Mouse (Mus musculus) embryonic facial prominence, embryonic 12.5 days (tissue): ENCODE data around the gene Rab22a. TPM values are rescaled to one million over a fixed set of nuclear protein-coding genes. Genes with fewer than 3 reads are reported as not detected.

Source experiments
- ATAC-seq: fragments of 200-750 bp; cut with Nextera tagmentation; 2 replicates; pipeline ENCODE4 v1.8.0; 2017; ENCODE audit not compliant: insufficient number of reproducible peaks, insufficient read depth, low FRiP score, low TSS enrichment
- H3K27ac ChIP-seq: fragments of 300-500 bp; sonication (generic); 2 replicates; pipeline ENCODE4 v1.5.1; 2016; ENCODE audit warnings: mild to moderate bottlenecking
- H3K27me3 ChIP-seq: fragments of 300-500 bp; sonication (generic); 2 replicates; pipeline ENCODE4 v1.6.1; 2016; ENCODE audit warnings: mild to moderate bottlenecking, moderate library complexity
- H3K36me3 ChIP-seq: fragments of 300-500 bp; sonication (generic); 2 replicates; pipeline ENCODE4 v1.6.1; 2016; ENCODE audit warnings: mild to moderate bottlenecking
- H3K4me1 ChIP-seq: fragments of 300-500 bp; sonication (generic); 2 replicates; pipeline ENCODE4 v1.6.1; 2016
- H3K4me2 ChIP-seq: fragments of 300-500 bp; sonication (generic); replicated peaks from 2 replicates; pipeline ENCODE4 v1.6.1; 2016; ENCODE audit warnings: mild to moderate bottlenecking, moderate library complexity
- H3K4me3 ChIP-seq: fragments of 300-500 bp; sonication (generic); 2 replicates; pipeline ENCODE4 v1.5.1; 2016; ENCODE audit warnings: mild to moderate bottlenecking
- H3K9ac ChIP-seq: fragments of 300-500 bp; sonication (generic); 2 replicates; pipeline ENCODE4 v1.6.1; 2016; ENCODE audit warnings: mild to moderate bottlenecking, moderate library complexity
- H3K9me3 ChIP-seq: fragments of 300-500 bp; sonication (generic); 2 replicates; pipeline ENCODE4 v1.6.1; 2016; ENCODE audit warnings: mild to moderate bottlenecking, moderate library complexity
- WGBS: fragments of 180-500 bp; shearing (Covaris S2); methylation state at CpG from one replicate; pipeline ENCODE4 v1.1.7; 2016; 5-methylcytosine and 5-hydroxymethylcytosine counted together
- polyA plus RNA-seq: library from polyadenylated mRNA; unstranded; fragments of >200 nt; fragmentation: Nextera tagmentation; extraction: Ambion mirVana; gene quantifications from 2 replicates; pipeline ENCODE4 v1.2.1, GENCODE M21; 2016

The Rab22a gene
- polyA plus RNA-seq, 1 experiment from 2014 or later, result 48.7 TPM

DNA sequence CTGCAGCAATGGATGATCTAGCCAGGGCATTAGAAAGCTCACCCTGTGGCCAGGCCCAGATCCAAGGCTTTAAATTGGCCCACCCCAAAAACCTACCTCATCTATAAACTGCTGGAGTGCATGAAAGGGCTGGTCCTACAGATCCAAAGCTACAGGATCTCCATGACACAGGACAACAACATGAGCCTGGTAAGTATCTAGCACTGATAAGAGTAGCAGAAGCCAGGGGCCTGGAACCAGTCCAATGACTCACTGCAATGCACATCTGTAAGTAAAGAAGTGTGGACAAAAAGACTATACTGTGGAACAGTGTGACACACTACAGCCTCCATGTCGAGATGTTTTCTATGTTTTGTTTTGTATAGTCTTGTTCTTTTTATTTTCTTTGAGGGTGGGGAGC, 13.9 kb downstream of the Rab22a start:
- no peak overlapping the region for H3K4me2 ChIP-seq
- no peaks in the 10 kb centered on the region for H3K9me3 ChIP-seq
- H3K9ac ChIP-seq, result no peak overlapping the region
- no peaks in the 10 kb centered on the region for H3K27me3 ChIP-seq
- H3K4me1 ChIP-seq, result no peaks in the 10 kb centered on the region
- no peak overlapping the region for H3K4me3 ChIP-seq
- whole genome bisulfite sequencing, result 88% methylated on average over 1 of the region's 1 CpGs
- no peak for ATAC-seq
- peaks cover 23% of the 10 kb centered on the region; the same call in 1 of the 2 replicates for H3K36me3 ChIP-seq
- H3K27ac ChIP-seq, result no peak overlapping the region

- Histone ChIP-seq H3K27me3 (no peaks in the 10 kb centered on the region), H3K9ac (no peak overlapping the region), H3K9me3 (no peaks in the 10 kb centered on the region), H3K4me1 (no peaks in the 10 kb centered on the region), H3K36me3 (peaks cover 22% of the 10 kb centered on the region), H3K27ac (no peak overlapping the region), H3K4me3 (no peak overlapping the region), H3K4me2 (no peak overlapping the region)
- WGBS, result 95% methylated on average over 2 of the region's 2 CpGs
- no peak for ATAC-seq
Observed at GRCm38 (mm10) chr2:173678593-173678992, 19.0 kb downstream of the Rab22a start.

DNA sequence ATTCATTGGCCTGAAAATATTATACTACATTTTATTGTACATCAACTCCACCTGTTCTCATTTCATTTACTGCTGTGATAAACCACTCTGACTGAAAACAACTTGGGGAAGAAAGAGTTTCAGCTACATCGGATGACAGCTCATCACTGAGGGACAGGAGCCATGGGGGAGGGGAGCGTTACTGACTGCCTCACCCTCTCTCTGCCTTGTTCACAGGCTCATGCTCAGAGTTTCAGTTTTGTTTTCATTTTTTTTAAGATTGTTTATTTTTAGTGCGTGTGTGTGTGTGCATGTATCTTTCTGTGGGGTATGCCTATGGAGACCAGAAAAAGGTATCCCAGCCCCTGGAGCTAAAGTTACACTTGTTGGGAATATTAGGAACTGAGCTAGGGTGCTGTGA, 19.7 kb downstream of the Rab22a start:
- no peaks in the 10 kb centered on the region for H3K4me1 ChIP-seq
- no peaks in the 10 kb centered on the region for H3K9me3 ChIP-seq
- H3K9ac ChIP-seq, result no peak overlapping the region
- H3K27me3 ChIP-seq, result no peaks in the 10 kb centered on the region
- no peak overlapping the region for H3K4me3 ChIP-seq
- peaks cover 18% of the 10 kb centered on the region; the same call in 1 of the 2 replicates for H3K36me3 ChIP-seq
- no peak for ATAC-seq
- 64% methylated on average over 3 of the region's 3 CpGs for WGBS
- H3K27ac ChIP-seq, result no peak overlapping the region
- H3K4me2 ChIP-seq, result no peak overlapping the region

DNA sequence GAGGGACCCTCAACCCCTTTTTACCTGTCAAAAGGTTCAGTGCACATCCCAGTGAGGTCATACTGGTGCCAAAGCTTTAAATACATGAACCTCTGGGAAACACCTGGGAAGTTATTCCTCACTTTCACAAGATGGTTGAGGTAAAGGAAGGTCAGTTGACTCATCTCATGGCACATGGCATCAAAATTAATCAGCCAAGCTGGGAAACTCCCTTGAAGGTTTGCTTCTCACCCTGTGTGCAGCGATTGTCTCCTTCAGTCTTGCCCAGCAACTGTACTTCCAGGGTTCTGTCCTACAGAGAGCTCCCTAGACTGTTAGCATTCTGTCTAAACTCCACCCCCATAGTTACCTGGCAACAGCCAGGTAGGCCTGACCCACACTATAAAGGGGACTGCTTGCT, 20.6 kb downstream of the Rab22a start:
- no peaks in the 10 kb centered on the region for H3K9me3 ChIP-seq
- H3K4me3 ChIP-seq, result no peak overlapping the region
- H3K4me2 ChIP-seq, result no peak overlapping the region
- H3K9ac ChIP-seq, result no peak overlapping the region
- no peak overlapping the region for H3K27ac ChIP-seq
- no peaks in the 10 kb centered on the region for H3K4me1 ChIP-seq
- peaks cover 8% of the 10 kb centered on the region; the same call in 1 of the 2 replicates for H3K36me3 ChIP-seq
- WGBS, result 85% methylated on average over 1 of the region's 1 CpGs
- no peak for ATAC-seq
- H3K27me3 ChIP-seq, result no peaks in the 10 kb centered on the region

- Histone ChIP-seq H3K36me3 (peaks cover 8% of the 10 kb centered on the region; the same call in 1 of the 2 replicates), H3K27ac (no peak overlapping the region), H3K27me3 (no peaks in the 10 kb centered on the region), H3K4me3 (no peak overlapping the region), H3K4me2 (no peak overlapping the region), H3K9ac (no peak overlapping the region), H3K9me3 (no peaks in the 10 kb centered on the region), H3K4me1 (no peaks in the 10 kb centered on the region)
- whole genome bisulfite sequencing, result 78% methylated on average over 10 of the region's 10 CpGs
- ATAC-seq, result no peak
Observed at GRCm38 (mm10) chr2:173682773-173683172, 23.2 kb downstream of the Rab22a start.

- Histone ChIP-seq H3K4me3 (no peak overlapping the region), H3K4me2 (no peak overlapping the region), H3K27ac (no peak overlapping the region), H3K9me3 (no peaks in the 10 kb centered on the region), H3K36me3 (peaks cover 29% of the 10 kb centered on the region), H3K27me3 (no peaks in the 10 kb centered on the region), H3K9ac (no peak overlapping the region), H3K4me1 (no peaks in the 10 kb centered on the region)
- WGBS, result 94% methylated on average over 3 of the region's 3 CpGs
- ATAC-seq, result no peak
Observed at GRCm38 (mm10) chr2:173685781-173686361, 26.3 kb downstream of the Rab22a start.

GRCm38 (mm10) chr2:173687363-173687762, 27.8 kb downstream of the Rab22a start:
- ATAC-seq, result no peak
- H3K36me3 ChIP-seq, result peaks cover 35% of the 10 kb centered on the region
- H3K4me3 ChIP-seq, result no peak overlapping the region
- H3K27me3 ChIP-seq, result no peaks in the 10 kb centered on the region
- no peak overlapping the region for H3K9ac ChIP-seq
- WGBS, result 72% methylated on average over 5 of the region's 5 CpGs
- H3K4me2 ChIP-seq, result no peak overlapping the region
- no peaks in the 10 kb centered on the region for H3K4me1 ChIP-seq
- no peaks in the 10 kb centered on the region for H3K9me3 ChIP-seq
- no peak overlapping the region for H3K27ac ChIP-seq

GRCm38 (mm10) chr2:173689835-173690234, 30.3 kb downstream of the Rab22a start:
- ATAC-seq, result no peak
- Histone ChIP-seq H3K36me3 (peaks cover 32% of the 10 kb centered on the region), H3K4me2 (no peak overlapping the region), H3K27ac (no peak overlapping the region), H3K9ac (no peak overlapping the region), H3K4me1 (no peaks in the 10 kb centered on the region), H3K4me3 (no peak overlapping the region), H3K9me3 (no peaks in the 10 kb centered on the region), H3K27me3 (no peaks in the 10 kb centered on the region)

GRCm38 (mm10) chr2:173691748-173692147, 32.2 kb downstream of the Rab22a start:
- Histone ChIP-seq H3K9ac (no peak overlapping the region), H3K27me3 (no peaks in the 10 kb centered on the region), H3K4me3 (no peak overlapping the region), H3K4me1 (no peaks in the 10 kb centered on the region), H3K4me2 (no peak overlapping the region), H3K36me3 (peaks cover 48% of the 10 kb centered on the region), H3K27ac (no peak overlapping the region), H3K9me3 (no peaks in the 10 kb centered on the region)
- 89% methylated on average over 6 of the region's 6 CpGs for WGBS
- ATAC-seq, result no peak

GRCm38 (mm10) chr2:173692693-173693092, 33.1 kb downstream of the Rab22a start:
- H3K36me3 ChIP-seq, result peaks cover 57% of the 10 kb centered on the region
- no peak for ATAC-seq
- no peaks in the 10 kb centered on the region for H3K4me1 ChIP-seq
- no peak overlapping the region for H3K4me3 ChIP-seq
- H3K9me3 ChIP-seq, result no peaks in the 10 kb centered on the region
- H3K9ac ChIP-seq, result no peak overlapping the region
- WGBS, result 94% methylated on average over 2 of the region's 2 CpGs
- no peak overlapping the region for H3K4me2 ChIP-seq
- H3K27me3 ChIP-seq, result no peaks in the 10 kb centered on the region
- H3K27ac ChIP-seq, result no peak overlapping the region

GRCm38 (mm10) chr2:173698850-173699249, 39.3 kb downstream of the Rab22a start:
- Histone ChIP-seq H3K27me3 (no peaks in the 10 kb centered on the region), H3K36me3 (peaks cover 80% of the 10 kb centered on the region), H3K4me3 (no peak overlapping the region), H3K4me2 (no peak overlapping the region), H3K9ac (no peak overlapping the region), H3K9me3 (no peaks in the 10 kb centered on the region), H3K27ac (no peak overlapping the region), H3K4me1 (no peaks in the 10 kb centered on the region)
- WGBS, result 89% methylated on average over 3 of the region's 3 CpGs
- ATAC-seq, result no peak

GRCm38 (mm10) chr2:173702096-173702866, 42.7 kb downstream of the Rab22a start:
- Histone ChIP-seq H3K27me3 (no peaks in the 10 kb centered on the region), H3K4me1 (no peaks in the 10 kb centered on the region), H3K27ac (no peak overlapping the region), H3K4me3 (no peak overlapping the region), H3K4me2 (no peak overlapping the region), H3K9me3 (no peaks in the 10 kb centered on the region), H3K9ac (no peak overlapping the region), H3K36me3 (peaks cover 71% of the 10 kb centered on the region)
- WGBS, result 66% methylated on average over 16 of the region's 16 CpGs
- ATAC-seq, result no peak
